Mouse (Mus musculus) kidney, postnatal 14 days (tissue): ENCODE data around the gene Nolc1.
"Not testable (repeated sequence)": the region's sequence is repeated elsewhere in the genome, so short reads cannot be mapped to it uniquely, and the experiment has no call there.

Source experiments
- DNase-seq: peaks from one replicate; pipeline ENCODE4 v3.0.0; 2022; ENCODE audit warnings: mixed read lengths

Gene Nolc1

DNA sequence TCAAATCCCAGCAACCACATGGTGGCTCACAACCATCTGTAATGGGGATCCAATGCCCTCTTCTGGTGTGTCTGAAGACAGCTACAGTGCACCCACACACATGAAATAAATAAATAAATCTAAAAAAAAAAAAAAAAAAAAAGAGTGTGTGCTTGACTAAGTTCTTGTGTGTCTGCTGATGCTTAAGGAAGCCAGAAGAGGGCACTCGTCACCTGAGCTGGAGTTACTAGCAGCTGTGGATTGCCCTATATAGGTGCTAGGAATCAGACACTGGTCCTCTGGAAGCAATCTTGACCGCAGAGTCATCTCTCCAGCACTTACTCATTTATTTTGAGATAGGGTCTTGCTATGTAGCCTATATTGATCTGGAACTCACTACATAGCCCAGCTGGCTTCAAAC lies 18.5 kb downstream of the Nolc1 start:
- no peak for DNase-seq

DNA sequence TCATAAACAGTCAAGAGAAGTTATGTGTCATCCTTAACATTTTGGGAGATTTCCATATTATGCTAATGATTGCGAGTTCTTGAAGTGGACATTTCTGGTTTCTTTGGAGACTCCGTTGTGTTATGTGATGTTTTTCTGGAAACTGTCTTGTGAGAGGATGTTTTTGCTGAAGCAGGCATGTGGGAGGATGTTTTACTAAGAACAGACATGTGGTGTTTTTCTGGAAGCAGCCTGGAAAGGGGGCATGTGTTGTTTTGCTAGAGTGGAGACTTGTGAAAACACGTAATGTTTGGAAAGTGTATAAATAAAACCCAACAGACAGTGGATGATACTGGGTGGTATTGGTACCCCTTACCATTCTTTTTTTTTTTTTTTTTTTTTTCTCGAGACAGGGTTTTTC lies 19.6 kb downstream of the Nolc1 start:
- no peak for DNase-seq

DNA sequence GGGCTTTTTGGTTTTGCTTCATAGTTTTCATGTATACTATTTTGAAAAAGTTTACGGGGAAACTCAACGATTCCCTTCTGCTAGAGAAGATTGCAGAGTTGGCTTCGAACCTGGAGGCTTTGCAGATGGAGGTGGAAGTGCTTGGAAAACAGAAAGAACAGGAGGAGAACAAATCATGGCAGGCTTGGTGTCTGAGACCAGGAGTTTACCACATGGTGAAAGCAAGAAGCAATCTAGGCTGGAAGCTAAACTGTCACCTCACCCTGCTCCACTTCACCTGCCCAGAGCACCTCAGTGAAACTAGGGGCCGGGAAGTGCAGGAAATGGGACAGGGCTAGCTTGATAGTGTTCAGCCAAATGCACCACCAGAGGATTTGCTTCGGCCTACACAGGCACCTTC lies 20.7 kb downstream of the Nolc1 start:
- no peak for DNase-seq

DNA sequence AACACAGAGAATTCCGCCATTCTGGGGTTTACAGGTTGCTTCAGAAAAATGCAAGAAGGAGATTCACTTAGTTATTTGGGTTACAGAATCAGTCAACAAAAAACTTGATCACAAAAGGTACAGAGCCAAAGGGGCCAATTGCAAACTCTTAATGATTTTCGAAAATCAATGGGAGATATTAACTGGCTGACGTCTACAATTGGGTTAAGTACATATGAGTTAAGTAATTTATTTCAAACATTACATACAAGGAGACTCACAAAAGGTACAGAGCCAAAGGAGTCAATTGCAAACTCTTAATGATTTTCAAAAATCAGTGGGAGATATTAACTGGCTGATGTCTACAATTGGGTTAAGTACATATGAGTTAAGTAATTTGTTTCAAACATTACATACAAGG lies 23.9 kb downstream of the Nolc1 start:
- DNase-seq, result no peak

DNA sequence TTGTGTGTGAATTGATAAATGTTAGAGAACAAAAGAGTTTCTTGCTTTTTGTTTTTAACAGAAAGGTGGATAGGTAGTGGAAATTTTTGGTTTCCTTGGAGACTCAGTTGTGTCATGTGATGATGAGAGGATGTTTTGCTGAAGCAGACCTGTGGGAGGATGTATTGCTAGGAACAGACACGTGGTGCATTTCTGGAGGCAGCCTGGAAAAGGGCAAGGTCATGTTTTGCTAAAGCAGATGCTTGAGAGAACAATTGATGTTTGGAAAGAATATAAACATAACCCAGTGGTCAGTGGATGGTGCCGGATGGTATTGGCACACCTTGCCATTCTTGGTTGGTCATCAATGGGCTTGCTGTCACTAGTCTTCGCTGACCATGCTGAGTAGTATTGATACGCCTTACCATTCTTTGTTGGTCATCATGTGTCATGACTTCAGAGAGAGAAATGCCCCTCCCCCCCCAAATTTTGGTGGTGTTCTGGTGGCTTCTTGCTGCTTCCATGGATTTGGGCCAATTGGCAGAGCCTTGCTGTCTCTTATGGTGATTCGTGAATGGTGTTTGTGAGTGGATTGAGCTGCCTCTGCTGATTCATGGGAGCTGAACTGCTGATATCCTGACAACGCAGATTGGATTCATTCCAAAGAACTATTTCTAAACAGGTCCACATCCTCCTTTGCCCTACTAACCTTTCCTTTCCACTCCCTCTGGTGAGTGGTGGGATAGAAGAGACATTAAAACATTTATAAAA lies 27.9 kb downstream of the Nolc1 start:
- DNase-seq, result no peak

DNA sequence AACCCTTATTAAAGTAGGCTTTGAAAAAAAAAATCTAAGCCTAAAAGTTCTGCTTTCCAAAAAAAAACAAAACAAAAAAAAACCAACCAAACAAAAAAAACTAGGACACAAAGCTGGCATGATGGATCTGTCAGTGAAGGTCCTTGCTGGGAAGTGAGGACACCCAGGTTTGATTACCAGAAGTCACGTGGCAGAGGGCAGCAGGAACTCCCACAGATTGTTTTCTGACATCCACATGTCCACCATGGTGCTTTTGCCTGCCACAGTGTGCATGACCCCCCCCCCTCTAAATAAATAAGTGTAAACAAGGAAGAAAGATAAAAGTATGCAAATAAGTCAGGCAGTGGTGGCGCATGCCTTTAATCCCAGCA lies 28.5 kb downstream of the Nolc1 start:
- no peak for DNase-seq

DNA sequence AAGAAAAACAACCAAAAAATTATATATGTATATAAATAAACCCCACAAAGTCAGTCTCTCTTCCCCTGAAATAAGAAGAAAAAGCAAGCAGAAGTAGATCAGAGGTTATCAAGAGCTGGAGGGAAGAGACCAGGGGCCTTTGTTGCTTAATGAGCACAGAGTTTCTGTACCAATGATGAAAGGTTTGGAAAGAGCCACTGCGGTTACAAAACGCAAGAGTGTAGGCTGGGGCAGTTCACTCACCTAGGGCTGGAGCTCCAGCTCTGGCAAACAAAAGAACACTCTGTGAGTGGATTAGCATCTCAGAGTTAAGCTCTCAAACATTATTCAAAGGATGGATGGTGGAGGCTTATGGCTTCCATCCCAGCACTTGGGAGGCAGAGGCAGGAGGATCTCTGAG lies 34.6 kb downstream of the Nolc1 start:
- DNase-seq, result no peak

DNA sequence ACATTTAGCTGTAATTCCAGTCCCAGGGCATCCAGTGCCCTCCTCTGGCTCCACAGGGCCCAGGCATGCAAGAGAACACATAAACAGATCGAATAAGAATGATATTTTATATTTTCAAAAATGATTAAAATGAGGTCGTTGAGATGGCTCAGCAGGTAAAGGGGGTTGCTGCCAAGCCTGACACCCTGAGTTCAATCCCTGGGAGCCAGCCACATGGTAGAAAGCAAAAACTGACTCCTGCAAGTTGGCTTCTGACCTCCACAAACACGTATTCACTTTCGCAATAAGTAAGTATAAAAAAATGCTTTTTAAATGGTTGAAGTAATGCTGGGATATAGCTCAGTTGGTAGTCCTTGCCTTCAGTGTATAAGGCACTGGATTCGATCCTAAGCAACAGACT lies 35.1 kb downstream of the Nolc1 start:
- no peak for DNase-seq

DNA sequence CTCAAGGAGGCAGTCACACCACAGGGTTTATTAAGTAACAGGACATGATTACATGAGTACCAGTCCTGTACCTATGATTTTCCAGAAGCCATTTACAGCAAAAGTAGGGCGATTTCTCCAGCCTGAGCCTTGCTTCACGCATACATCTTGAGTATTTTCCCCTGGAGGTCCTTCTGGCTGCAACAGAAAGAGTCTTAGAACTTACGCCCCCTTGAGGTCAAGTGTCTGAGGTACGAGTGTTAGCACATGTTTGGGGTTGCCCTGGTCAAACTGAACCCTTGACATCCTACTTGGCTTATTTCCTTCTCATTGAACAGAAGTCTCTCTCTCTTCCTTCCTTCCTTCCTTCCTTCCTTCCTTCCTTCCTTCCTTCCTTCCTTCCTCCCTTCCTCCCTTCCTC lies 39.0 kb downstream of the Nolc1 start:
- DNase-seq, result no peak

DNA sequence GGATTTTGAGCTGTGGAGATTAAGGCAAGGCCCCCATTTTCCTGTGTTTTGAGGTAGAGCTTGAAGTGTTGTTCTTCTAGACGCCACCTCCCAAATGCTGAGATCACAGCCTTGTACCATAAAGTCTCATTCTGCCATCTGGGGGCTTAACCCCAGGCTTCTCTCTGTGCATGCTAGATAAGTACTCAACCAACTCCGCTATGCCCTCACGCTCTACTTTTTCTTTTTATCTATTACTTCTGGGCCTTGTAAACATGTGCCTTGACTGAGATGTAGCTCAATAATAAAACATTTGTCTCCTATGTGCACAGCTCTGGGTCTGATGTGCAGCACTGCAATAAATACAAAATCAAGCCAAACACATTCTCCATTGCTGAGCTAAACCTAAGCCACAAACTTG lies 43.8 kb downstream of the Nolc1 start:
- DNase-seq, result no peak

DNA sequence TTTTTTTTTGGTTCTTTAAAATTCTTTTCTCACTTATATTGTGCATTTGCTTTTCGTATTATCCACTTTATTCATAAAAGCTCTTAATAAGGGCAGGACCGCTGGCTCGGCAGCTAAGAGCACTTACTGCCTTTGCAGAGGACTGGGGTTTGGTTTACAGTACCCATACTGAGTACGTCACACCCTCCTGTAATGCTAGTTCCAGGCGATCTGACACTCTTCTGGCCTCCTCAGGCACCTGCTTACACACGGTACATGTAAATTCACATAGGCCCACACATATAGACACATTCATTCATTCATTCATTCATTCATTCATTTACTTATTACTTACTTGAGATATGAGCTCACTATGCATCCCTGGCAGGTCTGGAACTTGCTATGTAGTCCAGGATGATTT lies 45.2 kb downstream of the Nolc1 start:
- no peak for DNase-seq

DNA sequence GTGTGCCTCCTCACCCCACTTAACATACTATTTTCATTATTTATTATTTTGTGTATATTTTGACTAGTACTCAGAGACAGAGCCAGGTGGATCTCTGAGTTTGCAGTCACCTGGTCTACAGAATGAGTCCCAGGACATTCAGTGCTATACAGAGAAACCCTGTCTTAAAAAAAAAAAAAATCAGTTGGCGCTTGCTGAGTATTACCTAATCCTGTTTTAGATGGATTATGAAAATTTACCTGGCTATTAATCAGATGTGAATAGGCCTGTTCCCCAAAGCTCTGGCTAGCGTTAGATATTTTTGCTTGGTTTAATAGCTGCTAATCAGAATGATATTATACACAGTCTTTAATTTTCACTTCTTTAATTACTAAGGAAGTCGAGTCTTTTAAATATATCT lies 48.2 kb downstream of the Nolc1 start:
- no peak for DNase-seq

DNA sequence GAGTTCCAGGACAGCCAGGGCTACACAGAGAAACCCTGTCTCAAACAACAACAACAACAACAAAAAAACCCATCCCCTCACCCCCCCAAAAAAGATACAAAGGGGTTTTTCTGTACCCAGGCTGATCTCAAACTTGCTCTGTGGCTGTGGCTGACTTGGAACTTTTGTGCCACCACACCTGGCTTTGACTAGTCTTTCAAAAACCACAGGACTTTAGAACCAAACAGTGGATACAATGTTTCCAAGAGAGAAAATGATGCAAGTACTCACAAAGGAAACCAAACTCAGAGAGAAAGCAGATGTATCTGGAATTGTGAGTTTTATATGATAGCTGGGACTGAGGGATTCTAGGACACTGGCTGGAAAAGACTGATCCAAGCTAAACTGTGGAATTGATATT lies 49.0 kb downstream of the Nolc1 start:
- no peak for DNase-seq

DNA sequence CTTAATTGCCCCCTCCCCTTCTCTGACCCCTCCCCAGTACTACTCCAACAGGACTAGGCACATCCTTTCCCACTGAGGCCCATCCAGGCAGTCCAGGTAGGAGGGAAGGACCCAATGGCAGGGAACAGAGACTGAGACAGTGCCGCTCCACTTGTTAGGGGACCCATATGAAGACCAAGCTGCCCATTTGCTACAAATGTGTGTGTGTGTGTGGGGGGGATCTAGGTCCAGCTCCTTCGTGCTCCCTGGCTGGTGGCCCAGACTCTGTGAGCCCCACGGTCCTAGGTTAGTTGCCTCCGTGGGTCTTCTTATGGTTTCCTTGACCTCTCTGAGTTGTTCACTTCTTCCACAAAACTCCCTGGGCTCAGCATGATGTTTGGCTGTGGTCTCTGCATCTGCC lies 50.6 kb downstream of the Nolc1 start:
- no peak for DNase-seq

DNA sequence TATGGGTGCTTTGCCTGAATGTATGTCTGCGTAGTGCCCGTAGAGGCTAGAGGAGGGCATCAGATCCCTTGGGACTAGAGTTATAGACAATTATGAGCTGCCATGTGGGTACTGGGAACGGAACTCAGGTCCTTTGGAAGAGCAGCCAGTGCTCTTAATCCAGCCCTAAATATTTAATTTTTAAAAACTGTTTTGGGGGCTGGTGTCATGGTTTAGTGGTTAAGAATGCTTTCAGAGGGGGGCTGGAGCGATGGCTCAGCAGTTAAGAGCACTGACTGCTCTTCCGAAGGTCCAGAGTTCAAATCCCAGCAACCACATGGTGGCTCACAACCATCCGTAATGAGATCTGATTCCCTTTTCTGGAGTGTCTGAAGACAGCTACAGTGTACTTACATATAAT lies 54.1 kb downstream of the Nolc1 start:
- not testable (repeated sequence) for DNase-seq

DNA sequence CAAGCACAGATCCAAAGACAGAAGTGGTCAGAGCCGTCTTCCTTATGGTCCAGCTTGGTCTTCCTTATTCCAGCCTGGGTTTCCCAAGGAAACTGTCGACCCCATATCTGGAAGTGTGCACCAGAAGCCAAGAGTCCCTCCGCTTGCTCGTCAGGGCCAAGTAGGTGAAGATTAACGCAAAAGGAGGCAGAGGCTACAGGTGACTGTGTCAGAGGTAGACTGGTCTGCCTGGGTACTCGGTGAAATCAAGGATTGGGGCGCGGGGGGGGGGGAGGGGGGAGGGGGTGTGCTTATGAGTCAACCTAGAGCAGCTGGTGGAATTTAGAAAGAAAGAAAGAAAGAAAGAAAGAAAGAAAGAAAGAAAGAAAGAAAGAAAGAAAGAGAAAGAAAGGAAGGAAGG lies 55.6 kb downstream of the Nolc1 start:
- DNase-seq, result no peak

DNA sequence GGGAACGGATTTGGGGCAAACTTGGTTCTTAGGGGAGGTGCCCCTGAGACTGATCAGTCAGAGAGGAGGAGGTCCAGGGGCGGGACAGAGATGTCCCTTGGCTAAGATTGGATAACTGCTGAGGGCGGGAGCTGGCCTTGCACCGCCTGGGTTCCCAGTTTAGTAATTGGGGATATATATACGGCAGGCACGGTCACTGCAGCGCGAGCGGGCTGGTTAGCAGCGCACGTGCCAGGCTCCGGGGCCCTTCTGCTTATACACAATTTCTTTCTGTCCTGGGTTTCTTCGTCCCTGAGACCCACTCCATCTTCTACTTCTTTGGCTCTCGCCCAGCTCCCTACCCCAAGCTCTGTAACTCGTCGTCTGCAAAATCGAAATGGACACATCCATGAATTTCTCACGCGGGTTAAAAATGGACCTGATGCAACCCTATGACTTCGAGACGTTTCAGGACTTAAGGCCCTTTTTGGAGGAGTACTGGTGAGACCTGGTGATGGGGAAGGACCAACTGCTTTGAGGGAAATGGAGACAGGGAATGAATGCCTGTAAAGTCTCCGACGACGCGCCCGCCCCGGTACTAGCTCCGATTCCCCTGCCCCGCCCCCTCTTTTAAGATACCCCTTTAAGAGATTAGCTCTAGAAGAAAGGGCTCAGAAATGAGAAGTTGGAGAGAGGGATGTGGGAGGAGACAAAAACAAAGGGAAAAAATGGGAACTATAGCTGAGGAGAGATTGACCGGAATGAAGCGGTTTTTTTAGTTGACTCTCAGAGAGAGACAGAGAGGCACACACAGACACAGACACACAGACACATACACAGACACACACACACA lies 56.2 kb downstream of the Nolc1 start, which contains the start of gene Elovl3:
TSS of gene Elovl3 (plus strand) at position 204 of the 832 bp plus-strand sequence.
- DNase-seq, result peak; percentile 43

DNA sequence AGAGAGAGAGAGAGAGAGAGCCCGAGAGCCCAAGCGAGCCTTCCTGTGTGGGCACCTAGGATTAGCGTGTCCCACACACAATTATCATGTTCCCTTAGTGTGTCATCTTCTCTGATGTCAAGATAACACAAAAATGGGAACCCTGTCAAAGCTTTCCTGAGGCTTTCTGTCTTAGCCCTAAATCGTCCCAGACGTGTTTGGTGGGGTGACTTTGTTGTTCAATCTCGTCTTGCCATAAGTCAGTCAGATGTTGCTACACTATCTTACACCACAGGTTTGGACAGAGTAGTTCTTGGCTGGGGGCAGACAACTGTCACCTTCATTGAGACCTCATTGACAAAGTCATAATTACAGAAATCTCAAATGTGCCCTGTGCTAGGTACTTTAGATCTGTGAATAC lies 56.9 kb downstream of the Nolc1 start:
- DNase-seq, result no peak
